In genomic region chr4:13565436-13565835, GRCm38 (mm10) we compare ENCODE assay signal across 10 mouse cellular contexts.
DNase-seq lines count a peak whose midpoint lies in the region; ATAC-seq lines count a peak whose summit lies in the region.
"Had no signal": no experiment of that assay in that cellular context is flagged by ENCODE, and none has a peak within 500 bp of the region (broad histone marks: within the 10 kb centered on the region; RNA-seq: fewer than 3 reads in every experiment).

No protein-coding gene starts in this region.

- no peaks in the 10 kb centered on the region for H3K36me3 ChIP-seq in heart, embryonic 11.5 days (ENCODE audit: control insufficient read depth, insufficient read depth, low read length)
- no peaks in the 10 kb centered on the region for H3K36me3 ChIP-seq in forebrain, embryonic 15.5 days
- no peaks in the 10 kb centered on the region for H3K36me3 ChIP-seq in midbrain, embryonic 12.5 days

- no peaks in the 10 kb centered on the region for H3K4me1 ChIP-seq in heart, embryonic 11.5 days (ENCODE audit: control insufficient read depth, insufficient read depth, low read length)
- H3K4me1 ChIP-seq in forebrain, embryonic 15.5 days, result peaks cover 15% of the 10 kb centered on the region
- peaks cover 7% of the 10 kb centered on the region; the same call in 1 of the 2 replicates for H3K4me1 ChIP-seq in midbrain, embryonic 12.5 days

- WGBS in heart, embryonic 11.5 days (ENCODE audit: insufficient replicate concordance), result 12% methylated on average over 9 of the region's 9 CpGs
- 7% methylated on average over 9 of the region's 9 CpGs for WGBS in forebrain, embryonic 15.5 days
- WGBS in midbrain, embryonic 12.5 days, result 9% methylated on average over 9 of the region's 9 CpGs

- peaks cover 11% of the 10 kb centered on the region; the same call in 1 of the 2 replicates for H3K27me3 ChIP-seq in heart, embryonic 11.5 days (ENCODE audit: control insufficient read depth, insufficient read depth, low read length)
- H3K27me3 ChIP-seq in forebrain, embryonic 15.5 days, result no peaks in the 10 kb centered on the region
- H3K27me3 ChIP-seq in midbrain, embryonic 12.5 days, result no peaks in the 10 kb centered on the region

- no peak overlapping the region for H3K27ac ChIP-seq in heart, embryonic 11.5 days (ENCODE audit: low read depth, low read length)
- H3K27ac ChIP-seq in forebrain, embryonic 15.5 days (replicated peaks), result peak overlapping the region; percentile 64; the same call in 1 of the 2 replicates
- no peak overlapping the region for H3K27ac ChIP-seq in midbrain, embryonic 12.5 days (replicated peaks)
- H3K27ac ChIP-seq: macrophage had no signal

- H3K4me2 ChIP-seq in heart, embryonic 11.5 days, result peak overlapping the region; percentile 56; the same call in 1 of the 2 replicates
- peak overlapping the region; percentile 39 for H3K4me2 ChIP-seq in forebrain, embryonic 15.5 days (replicated peaks)
- peak overlapping the region; percentile 51 for H3K4me2 ChIP-seq in midbrain, embryonic 12.5 days (replicated peaks)

- no peak overlapping the region for H3K9ac ChIP-seq in heart, embryonic 11.5 days (ENCODE audit: low read depth, low read length)
- no peak overlapping the region for H3K9ac ChIP-seq in forebrain, embryonic 15.5 days (replicated peaks)
- H3K9ac ChIP-seq in midbrain, embryonic 12.5 days (replicated peaks), result no peak overlapping the region

- no peak for ATAC-seq in heart, embryonic 11.5 days (replicated peaks; ENCODE audit: insufficient number of reproducible peaks, low FRiP score, low TSS enrichment)
- peak; percentile 77 for ATAC-seq in forebrain, embryonic 15.5 days (replicated peaks)
- ATAC-seq in midbrain, embryonic 12.5 days (ENCODE audit: low FRiP score, low read depth), result peak; percentile 56

- DNase-seq in heart, postnatal 14 days, result no peak
- DNase-seq in WW6 (ENCODE audit: low read depth, low spot score), result peak; percentile 39
- DNase-seq in frontal cortex, postnatal 25 days (ENCODE audit: low spot score in 2 of 2), result no peak
- no peak for DNase-seq in cerebellum, adult 11 months
- DNase-seq in cerebellum, adult 9-11 months, result no peak
- DNase-seq: left cerebral cortex, postnatal 4 days had no signal

- no peaks in the 10 kb centered on the region for H3K9me3 ChIP-seq in heart, embryonic 11.5 days (replicated peaks; ENCODE audit: control insufficient read depth, low read length)
- H3K9me3 ChIP-seq in forebrain, embryonic 15.5 days, result no peaks in the 10 kb centered on the region
- H3K9me3 ChIP-seq in midbrain, embryonic 12.5 days, result no peaks in the 10 kb centered on the region

- H3K4me3 ChIP-seq in heart, embryonic 11.5 days (ENCODE audit: low read depth, low read length), result no peak overlapping the region
- H3K4me3 ChIP-seq in forebrain, embryonic 15.5 days, result peak overlapping the region; percentile 23; the same call in 1 of the 2 replicates
- H3K4me3 ChIP-seq in midbrain, embryonic 12.5 days, result no peak overlapping the region

- intact Hi-C loops in heart, postnatal 14 days (cut with DNase I), result no loop called here
